Mouse (Mus musculus): ENCODE measurements around the gene Cenpc1. TPM values are rescaled to one million over a fixed set of nuclear protein-coding genes. Genes with fewer than 3 reads are reported as not detected.

Gene Cenpc1
- total RNA-seq (2021), result 10 to 100 TPM; 26.7 to 28.1 TPM
- long read RNA-seq, partial matches to known transcripts, result 4 of 14 reads
- long read RNA-seq, other reads (novel, unspliced or antisense), result 7 of 14 reads

- peak; percentile 92 to 95 for DNase-seq (ENCODE audit: low spot score in 2 of 2)
Observed at GRCm38 (mm10) chr5:86065101-86065875, at the start of gene Cenpc1. Cenpc1 (minus strand) TSS chr5:86065583.

- DNase-seq (ENCODE audit: low spot score in 2 of 2), result no peak
Observed at GRCm38 (mm10) chr5:86113997-86114396, 48.6 kb upstream of the Cenpc1 start.

GRCm38 (mm10) chr5:86113037-86113436 lies 47.7 kb upstream of the Cenpc1 start:
- no peak for DNase-seq (ENCODE audit: low spot score in 2 of 2)

- no peak for DNase-seq (ENCODE audit: low spot score in 2 of 2)
Observed at GRCm38 (mm10) chr5:86111074-86111473, 45.7 kb upstream of the Cenpc1 start.

GRCm38 (mm10) chr5:86106610-86107009 lies 41.2 kb upstream of the Cenpc1 start:
- no peak for DNase-seq (ENCODE audit: low spot score in 2 of 2)

- no peak for DNase-seq (ENCODE audit: low spot score in 2 of 2)
Observed at GRCm38 (mm10) chr5:86102176-86102575, 36.8 kb upstream of the Cenpc1 start.

- no peak for DNase-seq (ENCODE audit: low spot score in 2 of 2)
Observed at GRCm38 (mm10) chr5:86100621-86101020, 35.2 kb upstream of the Cenpc1 start.

GRCm38 (mm10) chr5:86098988-86099387 lies 33.6 kb upstream of the Cenpc1 start:
- no peak for DNase-seq (ENCODE audit: low spot score in 2 of 2)

GRCm38 (mm10) chr5:86094754-86095153 lies 29.4 kb upstream of the Cenpc1 start:
- DNase-seq (ENCODE audit: low spot score in 2 of 2), result no peak

- DNase-seq (ENCODE audit: low spot score in 2 of 2), result no peak
Observed at GRCm38 (mm10) chr5:86086751-86087150, 21.4 kb upstream of the Cenpc1 start.

GRCm38 (mm10) chr5:86084979-86085378 lies 19.6 kb upstream of the Cenpc1 start:
- DNase-seq (ENCODE audit: low spot score in 2 of 2), result no peak

GRCm38 (mm10) chr5:86083987-86084386 lies 18.6 kb upstream of the Cenpc1 start:
- no peak for DNase-seq (ENCODE audit: low spot score in 2 of 2)

GRCm38 (mm10) chr5:86078720-86079334 lies 13.4 kb upstream of the Cenpc1 start:
- DNase-seq (ENCODE audit: low spot score in 2 of 2), result no peak

GRCm38 (mm10) chr5:86072756-86073386 lies 7.5 kb upstream of the Cenpc1 start:
- no peak for DNase-seq (ENCODE audit: low spot score in 2 of 2)

- no peak for DNase-seq (ENCODE audit: low spot score in 2 of 2)
Observed at GRCm38 (mm10) chr5:86071538-86071937, 6.2 kb upstream of the Cenpc1 start, which contains the start of gene Stap1. Stap1 (plus strand) TSS chr5:86071746.

GRCm38 (mm10) chr5:86069121-86069520 lies 3.7 kb upstream of the Cenpc1 start:
- DNase-seq (ENCODE audit: low spot score in 2 of 2), result no peak

- DNase-seq (ENCODE audit: low spot score in 2 of 2), result no peak
Observed at GRCm38 (mm10) chr5:86068451-86068850, 3.1 kb upstream of the Cenpc1 start.

- DNase-seq (ENCODE audit: low spot score in 2 of 2), result peak; percentile 90 to 92
Observed at GRCm38 (mm10) chr5:86066551-86066929, 1.2 kb upstream of the Cenpc1 start.

GRCm38 (mm10) chr5:86065876-86066550 lies 630 bp upstream of the Cenpc1 start:
- no peak for DNase-seq (ENCODE audit: low spot score in 2 of 2)

- no peak for DNase-seq (ENCODE audit: low spot score in 2 of 2)
Observed at GRCm38 (mm10) chr5:86063501-86063900, 1.9 kb downstream of the Cenpc1 start.

- DNase-seq (ENCODE audit: low spot score in 2 of 2), result no peak
Observed at GRCm38 (mm10) chr5:86029820-86030219, 35.6 kb downstream of the Cenpc1 start.

Data from layer of hippocampus, postnatal 10 days (tissue).